Mouse (Mus musculus) olfactory bulb, adult 2 months (tissue): Measurements from ENCODE around the gene Ugcg.

Source experiments
- CTCF ChIP-seq: fragments of 200-500 bp; IDR thresholded peaks from 2 replicates; pipeline ENCODE4 v1.5.1; 2012; ENCODE audit warnings: low read depth, mild to moderate bottlenecking, low read length, moderate library complexity; ENCODE audit not compliant: insufficient read depth
- POLR2A ChIP-seq: fragments of 200-500 bp; IDR thresholded peaks from 2 replicates; pipeline ENCODE4 v1.6.1; 2012; ENCODE audit warnings: mild to moderate bottlenecking, low read depth, low read length, moderate library complexity; ENCODE audit not compliant: insufficient read depth

DNA sequence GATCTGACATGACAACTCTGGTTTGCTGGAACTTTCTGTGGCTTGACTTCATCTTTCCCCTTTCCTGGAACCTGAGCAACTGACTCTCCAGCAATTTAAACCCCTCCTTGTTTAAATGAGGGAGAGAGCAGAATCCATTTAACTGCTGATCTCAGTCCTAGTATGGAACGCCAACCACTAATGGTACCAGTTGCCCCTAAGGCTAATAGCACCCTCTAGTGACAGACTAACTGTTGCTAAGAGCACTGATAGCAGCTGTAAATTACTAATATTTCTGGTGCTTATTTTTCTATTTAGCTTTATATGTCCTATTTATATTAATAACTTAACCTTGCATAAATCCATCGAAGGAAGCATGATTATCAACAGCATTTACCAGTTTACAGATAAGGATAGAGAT is 74.4 kb downstream of the Ugcg start:
- no peak for TF ChIP-seq CTCF
- TF ChIP-seq POLR2A, result no peak
